Mouse (Mus musculus) cerebellum, postnatal 10 days (tissue): ENCODE measurements around the gene Trir.
A peak's percentile ranks its signal among the peaks of the same experiment; 100 is the strongest.

Experiments used
- DNase-seq, 2 experiments: peaks; one replicate each; pipeline ENCODE4 v3.0.0; 2021; ENCODE audit warnings: mixed read lengths in 2 of 2

Trir gene

DNA sequence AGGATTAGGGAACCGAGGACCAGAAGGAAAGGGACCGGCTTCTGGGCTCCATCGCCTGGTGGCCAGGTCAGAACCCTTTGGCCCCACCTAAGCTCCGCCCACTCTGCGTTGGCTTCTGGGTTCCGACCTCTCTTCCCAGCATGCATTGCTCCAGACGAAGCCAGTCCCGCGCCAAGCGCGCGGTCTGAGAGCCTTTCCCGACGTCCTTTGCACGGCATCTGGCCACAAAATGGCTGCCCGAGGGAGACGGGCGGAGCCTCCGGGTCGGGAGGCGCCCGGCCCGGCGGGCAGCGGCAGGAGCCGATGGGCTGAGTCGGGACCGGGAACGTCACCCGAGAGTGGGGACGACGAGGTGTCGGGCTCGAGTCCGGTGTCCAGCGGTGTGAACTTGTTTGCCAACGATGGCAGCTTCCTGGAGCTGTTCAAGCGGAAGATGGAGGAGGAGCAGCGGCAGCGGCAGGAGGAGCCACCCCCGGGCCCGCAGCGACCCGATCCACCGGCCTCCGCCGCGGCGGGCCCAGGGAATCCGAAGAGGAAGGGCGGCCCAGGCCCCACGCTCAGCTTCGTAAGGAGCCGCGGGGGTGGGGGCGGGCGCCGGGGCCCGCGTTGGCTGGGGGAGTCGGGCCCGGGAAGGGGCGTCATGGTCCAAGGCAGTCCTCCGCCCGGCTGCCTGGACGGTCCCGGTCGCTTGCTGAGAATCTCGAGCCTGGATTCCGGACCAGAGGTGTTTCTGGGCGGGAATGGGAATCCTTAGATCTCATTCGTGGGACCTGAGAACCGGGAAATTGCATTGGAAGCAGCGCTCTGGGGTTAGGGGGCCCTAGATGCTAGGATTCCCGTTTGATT, at the start of gene Trir:
Gene Trir (plus strand): TSS at position 154 of the 846 bp plus-strand sequence.
- DNase-seq: peak; percentile 98 to 99

DNA sequence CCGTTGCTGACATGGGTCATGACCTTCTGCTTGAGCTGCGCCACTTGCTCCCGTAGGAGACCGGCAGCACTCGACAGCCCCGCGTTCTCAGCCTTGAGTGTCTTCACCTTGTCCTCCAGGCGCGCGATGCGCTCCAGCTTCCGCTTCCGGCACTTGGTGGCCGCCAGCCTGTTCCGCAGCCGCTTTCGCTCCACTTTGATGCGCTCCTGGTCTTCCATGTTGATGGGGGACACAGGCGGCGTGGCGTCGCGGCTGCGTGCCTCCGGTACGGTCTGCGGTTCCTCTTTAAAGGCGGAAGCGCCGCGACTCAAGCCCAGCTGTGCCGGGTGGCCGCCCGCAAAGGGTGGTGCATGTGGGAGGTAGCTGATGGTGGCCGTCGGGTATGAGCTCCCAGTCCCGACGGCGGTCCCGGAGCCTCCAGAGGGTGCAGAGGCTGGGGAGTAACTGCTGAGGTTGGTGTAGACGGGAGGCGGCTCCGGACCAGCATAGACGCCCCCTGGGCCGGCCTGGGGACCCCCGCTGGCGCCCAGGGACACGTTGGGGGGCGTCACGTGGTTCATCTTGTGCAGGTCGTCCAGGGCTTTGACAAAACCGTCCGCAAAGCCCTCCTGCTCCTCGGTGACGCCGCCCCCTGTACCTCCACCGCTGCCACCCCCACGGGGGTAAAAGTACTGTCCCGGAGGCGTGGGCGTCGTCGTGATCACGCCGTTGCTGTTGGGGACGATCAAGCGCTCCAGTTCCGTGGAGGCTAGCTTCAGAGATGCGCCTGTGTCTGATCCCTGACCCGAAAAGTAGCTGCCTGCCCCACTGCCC, 49.0 kb upstream of the Trir start:
- peak; percentile 56 to 69 for DNase-seq

- DNase-seq: peak; percentile 85 to 90
Measured at GRCm38 (mm10) chr8:84978248-84978940, 48.2 kb upstream of the Trir start, which contains the start of gene Junb. TSS of gene Junb (minus strand) at chr8:84978718.

- peak; percentile 89 to 93 for DNase-seq
Measured at GRCm38 (mm10) chr8:84979599-84980421, 46.8 kb upstream of the Trir start.

GRCm38 (mm10) chr8:84980622-84981358, 45.8 kb upstream of the Trir start:
- DNase-seq: peak; percentile 84 to 86

DNA sequence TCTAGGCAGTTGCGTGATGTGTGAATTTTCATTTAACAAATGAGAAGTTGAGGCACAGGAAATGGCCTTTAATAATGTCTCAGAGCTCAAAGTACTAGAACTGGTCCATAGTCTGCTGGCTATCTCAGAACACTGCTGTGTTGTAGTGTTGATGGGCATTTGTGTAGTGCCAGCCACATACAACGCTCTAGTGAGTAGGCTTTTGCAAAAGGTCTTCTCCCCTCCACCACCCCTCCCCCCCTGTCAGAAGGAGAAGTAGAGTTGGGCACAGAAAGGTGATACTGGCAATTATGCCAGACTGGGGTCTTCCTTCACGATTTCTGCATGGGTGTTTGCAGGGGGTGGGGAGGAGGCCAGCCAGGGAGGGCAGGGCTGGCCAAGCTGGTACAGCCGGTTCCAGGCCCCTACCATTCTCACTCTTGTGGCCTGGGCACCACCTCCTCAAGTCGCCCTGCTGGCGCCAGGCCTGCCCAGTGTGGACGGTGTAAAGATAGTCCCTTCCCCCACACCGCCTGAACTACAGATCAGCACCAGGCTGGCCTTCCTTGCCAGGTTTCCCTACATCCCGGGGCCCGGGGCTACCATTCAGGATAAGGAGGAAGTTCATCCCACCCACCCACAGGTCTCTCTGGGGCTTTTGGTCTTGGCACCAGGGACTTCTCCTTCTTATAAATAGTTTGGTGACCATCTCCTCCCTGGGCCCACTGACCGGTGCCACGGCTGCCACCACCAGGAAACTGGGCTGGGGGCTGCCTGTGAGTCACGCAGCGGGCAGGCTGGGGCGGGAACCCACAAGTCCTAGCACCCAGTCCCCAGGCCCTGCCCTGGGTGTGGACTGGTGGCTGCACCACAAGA, 44.8 kb upstream of the Trir start:
- peak; percentile 43 to 50 for DNase-seq

DNA sequence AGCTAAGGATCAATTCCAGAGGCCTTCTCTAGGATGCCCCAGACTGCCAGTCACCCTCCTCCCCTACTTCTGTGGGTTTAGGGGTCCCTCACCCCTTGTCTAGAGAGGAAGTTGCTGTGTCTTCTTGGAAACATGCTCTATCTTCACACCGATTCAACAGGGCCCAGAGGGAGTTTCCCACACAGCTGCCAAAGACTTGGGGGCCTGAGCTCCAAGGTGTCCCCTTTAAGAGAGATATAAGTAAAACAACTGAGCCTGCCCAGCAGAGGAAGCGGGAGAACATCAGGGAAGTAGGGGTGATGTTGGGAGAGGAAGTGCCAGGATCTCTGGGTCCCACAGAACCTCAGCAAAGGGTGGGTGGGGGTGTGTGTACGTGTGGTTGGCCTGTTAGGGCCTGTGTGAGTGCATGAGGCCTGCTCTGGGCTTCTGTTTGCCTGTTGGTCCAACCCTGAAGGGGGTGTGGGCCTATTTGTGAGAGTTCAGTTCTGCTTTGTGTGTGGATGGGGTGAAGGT, 44.1 kb upstream of the Trir start:
- DNase-seq: no peak

- no peak for DNase-seq
Measured at GRCm38 (mm10) chr8:84984294-84985048, 42.2 kb upstream of the Trir start.

DNA sequence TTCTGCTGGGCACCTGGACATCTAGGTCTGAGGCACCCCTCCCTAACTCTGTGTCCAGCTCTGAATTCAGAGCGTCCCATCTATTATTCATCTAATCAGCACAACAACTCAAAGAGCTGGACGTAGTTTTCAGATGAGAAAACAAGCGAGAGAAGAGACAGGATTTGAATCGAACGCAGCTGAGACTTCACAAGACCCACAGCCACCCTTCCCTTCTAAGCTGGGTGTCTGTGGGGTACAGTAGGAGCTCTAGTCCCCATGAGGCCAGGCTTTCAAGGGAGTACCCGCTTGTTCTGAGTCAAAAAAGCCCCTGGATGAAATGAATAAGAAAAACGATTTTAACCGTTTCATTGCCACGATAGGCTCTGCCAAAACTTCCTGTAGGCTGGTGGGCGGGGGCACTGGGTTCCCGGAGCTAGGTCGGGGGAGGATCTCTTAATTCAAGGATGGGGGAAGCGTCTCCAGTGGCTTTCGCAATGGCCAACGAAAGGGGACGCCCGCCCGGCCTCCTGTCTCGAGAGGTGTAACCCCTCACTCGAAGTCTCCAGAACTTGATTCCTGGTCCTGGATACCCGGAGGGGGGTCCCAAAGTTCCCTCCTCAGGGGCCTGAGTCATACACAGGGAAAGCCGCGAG, 41.5 kb upstream of the Trir start:
- DNase-seq: no peak

DNA sequence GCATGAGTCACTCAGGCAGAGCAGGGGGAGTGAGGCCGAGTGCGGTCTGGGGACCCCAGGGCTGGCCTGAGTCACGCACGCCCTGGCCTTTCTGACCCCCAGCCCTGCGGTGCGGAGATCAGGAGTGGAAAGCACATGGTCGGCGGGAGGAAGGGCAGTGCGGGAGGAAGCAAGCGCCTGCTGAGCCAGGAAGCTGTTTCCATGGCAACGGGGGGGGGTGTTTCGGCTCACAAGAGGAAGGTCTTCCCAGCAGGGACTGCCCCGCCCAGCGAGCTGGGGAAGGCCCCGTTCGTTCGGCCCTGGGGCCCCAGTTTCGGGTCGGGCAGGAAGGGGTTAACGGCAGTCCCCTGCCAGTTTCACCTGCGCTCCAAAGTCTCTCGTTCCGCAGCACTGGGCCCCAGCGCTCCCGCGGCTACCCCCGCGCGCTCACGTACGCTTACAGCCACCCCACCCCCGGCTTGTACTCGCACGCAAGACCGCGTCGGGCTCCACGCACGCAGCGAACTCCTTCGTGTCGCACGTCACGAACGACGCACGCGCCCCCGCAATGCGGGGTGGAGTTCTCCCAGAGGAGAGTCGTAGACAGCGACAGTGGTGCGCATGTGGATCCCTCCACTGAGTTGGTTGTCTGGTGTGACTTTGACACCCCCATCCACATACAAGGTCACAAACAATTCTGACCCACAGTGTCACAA, 40.8 kb upstream of the Trir start:
- peak; percentile 92 to 93 for DNase-seq

DNA sequence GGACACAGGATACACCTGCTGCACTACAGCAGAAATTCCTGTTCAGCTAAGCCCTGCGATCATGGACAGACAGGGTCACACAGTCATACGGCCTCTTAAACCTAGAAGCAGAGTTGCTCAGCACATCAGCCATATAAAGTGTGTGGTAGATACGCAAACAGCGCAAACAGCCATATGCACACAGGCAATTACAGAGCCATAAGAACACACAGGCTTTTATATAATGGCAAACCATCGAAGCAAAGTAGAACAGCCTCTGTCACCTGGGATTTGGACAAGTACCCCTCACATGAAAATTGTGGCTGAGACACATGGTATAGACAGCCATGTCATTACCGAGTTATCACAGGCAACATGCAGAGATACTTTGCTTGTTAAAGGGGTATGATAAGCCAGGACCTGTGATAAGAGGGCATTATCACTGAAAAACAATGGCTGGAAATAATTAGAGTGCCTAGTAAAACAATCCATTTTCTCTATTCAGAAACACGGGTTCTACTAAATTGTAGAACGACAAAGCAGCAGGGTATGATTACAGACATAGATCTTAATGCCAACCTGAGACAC, 40.2 kb upstream of the Trir start:
- no peak for DNase-seq

- no peak for DNase-seq
Measured at GRCm38 (mm10) chr8:84987388-84987787, 39.2 kb upstream of the Trir start.

GRCm38 (mm10) chr8:84987903-84988302, 38.7 kb upstream of the Trir start:
- DNase-seq: no peak

DNA sequence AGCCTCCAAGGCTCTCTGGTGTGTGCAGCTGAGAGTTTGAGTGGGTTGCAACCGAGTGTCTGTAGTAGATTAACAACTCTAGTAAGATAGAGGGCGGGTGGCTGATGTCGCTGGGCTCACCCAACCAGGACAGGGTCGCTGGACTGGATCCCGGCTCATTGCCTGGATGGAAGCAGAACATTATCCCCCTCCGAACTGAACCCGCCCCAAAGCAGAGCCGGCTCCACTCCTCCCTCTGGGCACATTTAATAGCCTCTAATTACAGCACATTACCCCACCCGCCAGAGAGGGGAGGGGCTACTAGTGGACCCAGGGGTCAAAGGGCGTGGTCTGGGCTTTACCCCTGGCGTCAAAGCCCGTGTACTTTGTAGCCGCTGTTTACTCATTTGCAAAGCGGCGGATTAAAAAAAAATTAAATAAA, 37.3 kb upstream of the Trir start:
- peak; percentile 54 to 59 for DNase-seq

DNA sequence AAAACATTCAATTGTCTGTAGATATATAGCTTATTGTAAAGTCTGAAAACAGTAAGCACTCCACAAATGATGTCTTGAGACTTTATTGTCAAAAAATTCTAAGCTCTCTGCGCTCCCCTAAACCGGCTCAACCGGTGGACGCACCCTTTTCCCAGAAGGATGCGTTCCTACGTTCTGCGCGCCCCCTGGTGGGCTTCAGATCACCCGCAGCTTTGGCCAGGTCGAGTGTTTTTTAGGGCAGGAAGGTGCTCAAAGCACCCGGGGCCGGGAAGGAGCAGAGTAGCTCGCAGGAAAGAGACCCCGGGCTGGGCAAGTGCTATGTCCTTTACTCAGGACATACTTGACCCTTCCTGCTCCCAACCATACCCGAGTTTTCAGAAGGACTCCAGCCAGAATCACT, 36.8 kb upstream of the Trir start:
- peak; percentile 95 for DNase-seq

DNA sequence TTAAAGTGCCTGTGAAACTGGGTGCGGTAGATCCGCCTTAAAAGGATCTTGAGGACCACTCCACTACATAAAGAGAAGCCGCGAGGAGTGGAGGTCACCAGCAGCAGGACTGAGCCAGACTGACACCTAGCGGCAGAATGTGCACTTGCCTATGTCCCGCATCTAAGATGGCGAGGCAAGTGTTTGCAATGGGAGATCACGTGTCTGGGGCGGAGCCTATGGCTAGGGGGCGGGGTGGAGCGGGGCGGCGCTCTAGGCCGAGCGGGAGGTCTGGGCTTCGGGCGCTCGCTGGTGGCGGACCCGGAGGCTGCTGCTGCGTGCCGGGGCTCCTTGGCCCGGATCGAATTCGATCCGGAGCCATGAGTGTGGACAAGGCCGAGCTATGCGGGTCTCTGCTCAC, 36.3 kb upstream of the Trir start, which contains the start of gene Hook2:
Gene Hook2 (plus strand): TSS at position 255 of the 400 bp plus-strand sequence.
- peak; percentile 98 to 99 for DNase-seq

- no peak for DNase-seq
Measured at GRCm38 (mm10) chr8:84990836-84991235, 35.8 kb upstream of the Trir start.

DNA sequence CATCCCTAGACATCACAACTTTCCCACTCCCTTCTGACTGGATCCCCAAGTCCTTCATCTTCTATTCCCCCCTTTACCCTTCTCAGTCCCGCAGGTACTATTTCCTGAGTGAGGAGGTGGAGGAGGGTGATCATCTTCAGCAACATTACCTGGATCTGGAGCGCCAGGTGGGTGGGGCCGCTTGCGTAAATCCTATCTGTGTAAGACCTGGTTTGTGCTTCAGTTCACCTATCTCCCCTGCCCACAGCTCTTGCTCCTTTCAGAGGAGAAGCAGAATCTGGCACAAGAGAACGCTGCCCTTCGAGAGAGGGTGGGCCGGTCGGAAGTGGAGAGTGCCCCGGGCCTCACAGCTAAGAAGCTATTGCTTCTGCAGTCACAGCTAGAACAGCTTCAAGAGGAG, 32.2 kb upstream of the Trir start:
- DNase-seq: no peak
